Mouse (Mus musculus): ENCODE results near the gene March4.

- no peak for TF ChIP-seq CTCF (IDR thresholded peaks at IDR 0.05; ENCODE audit: extremely low read depth, insufficient read depth, low read length)
- TF ChIP-seq POLR2A (IDR thresholded peaks at IDR 0.05; ENCODE audit: extremely low read depth, insufficient read depth, low read length), result no peak
Measured at GRCm38 (mm10) chr1:72469075-72469474, 67.7 kb downstream of the March4 start.

Data from cortical plate, adult 2 months (tissue).